Mouse (Mus musculus) cortical plate, adult 2 months (tissue): ENCODE measurements around the gene Qrich1.

ENCODE experiments used
- CTCF ChIP-seq: fragments of 200-500 bp; IDR thresholded peaks from 2 replicates; pipeline ENCODE4 v1.5.1; 2011; ENCODE audit warnings: mild to moderate bottlenecking, control low read depth, low read length; ENCODE audit not compliant: insufficient read depth; ENCODE audit errors: extremely low read depth
- POLR2A ChIP-seq: fragments of 200-500 bp; IDR thresholded peaks from 2 replicates; pipeline ENCODE4 v1.6.1; 2011; ENCODE audit warnings: mild to moderate bottlenecking, low read length, control low read depth; ENCODE audit not compliant: insufficient read depth; ENCODE audit errors: extremely low read depth

- TF ChIP-seq POLR2A (no peak), CTCF (no peak)
Measured at GRCm38 (mm10) chr9:108599021-108599566, 82.5 kb downstream of the Qrich1 start.
